Mouse (Mus musculus): ENCODE data around the gene Serpina3k.
"Not testable (repeated sequence)": the region's sequence is repeated elsewhere in the genome, so short reads cannot be mapped to it uniquely, and the experiment has no call there.

Serpina3k gene

GRCm38 (mm10) chr12:104388477-104388876 is 50.2 kb downstream of the Serpina3k start:
- no peak for DNase-seq (ENCODE audit: low spot score)

- DNase-seq (ENCODE audit: low spot score), result not testable (repeated sequence)
Measured at GRCm38 (mm10) chr12:104391057-104391456, 52.8 kb downstream of the Serpina3k start.

All from urinary bladder, postnatal 14 days (tissue).